In genomic region chr11:109895496-109895895, GRCm38 (mm10) we compare ENCODE assay signal across 23 mouse cellular contexts.
DNase-seq lines count a peak whose midpoint lies in the region; ATAC-seq and TF ChIP-seq lines count a peak whose summit lies in the region.
"Had no signal": no experiment of that assay in that cellular context is flagged by ENCODE, and none has a peak within 500 bp of the region (broad histone marks: within the 10 kb centered on the region; RNA-seq: fewer than 3 reads in every experiment).

No protein-coding gene starts in this region.

- no peaks in the 10 kb centered on the region for H3K9me3 ChIP-seq in limb, embryonic 12.5 days
- no peaks in the 10 kb centered on the region for H3K9me3 ChIP-seq in limb, embryonic 10.5 days (replicated peaks)
- H3K9me3 ChIP-seq: hindbrain, embryonic 13.5 days; kidney, embryonic 15.5 days; midbrain, embryonic 10.5 days; neural tube, embryonic 13.5 days had no signal

- no peak for TF ChIP-seq CTCF in gastrocnemius, adult 2 months (IDR thresholded peaks at IDR 0.05)

- intact Hi-C loops in gastrocnemius, adult 2 months (cut with DNase I), result no loop called here
- intact Hi-C loops in gastrocnemius, postnatal 14 days (cut with DNase I; ENCODE audit: low total_unique reads), result no loop called here

- no peak overlapping the region for H3K4me3 ChIP-seq in gastrocnemius, adult 2 months
- no peak overlapping the region for H3K4me3 ChIP-seq in limb, embryonic 12.5 days (replicated peaks)
- no peak overlapping the region for H3K4me3 ChIP-seq in limb, embryonic 10.5 days
- H3K4me3 ChIP-seq: hindbrain, embryonic 13.5 days; kidney, embryonic 15.5 days; midbrain, embryonic 10.5 days; myocyte; neural tube, embryonic 13.5 days had no signal

- H3K27me3 ChIP-seq in limb, embryonic 12.5 days, result no peaks in the 10 kb centered on the region
- no peaks in the 10 kb centered on the region for H3K27me3 ChIP-seq in limb, embryonic 10.5 days (ENCODE audit: low read depth, poor library complexity, severe bottlenecking)
- H3K27me3 ChIP-seq: hindbrain, embryonic 13.5 days; kidney, embryonic 15.5 days; neural tube, embryonic 13.5 days had no signal

- peak overlapping the region; percentile 74 for H3K27ac ChIP-seq in gastrocnemius, adult 2 months
- 0 out of 2 replicates have a peak overlapping the region, but pooled peaks have one; percentile 29 for H3K27ac ChIP-seq in limb, embryonic 12.5 days
- H3K27ac ChIP-seq in limb, embryonic 10.5 days, result no peak overlapping the region
- H3K27ac ChIP-seq: hindbrain, embryonic 13.5 days; kidney, embryonic 15.5 days; midbrain, embryonic 10.5 days; neural tube, embryonic 13.5 days had no signal

- no peak for ATAC-seq in limb, embryonic 12.5 days (ENCODE audit: insufficient number of reproducible peaks, insufficient read depth, low FRiP score, low TSS enrichment, low read depth)
- ATAC-seq: forebrain, embryonic 14.5 days; lung, postnatal 0 days; midbrain, embryonic 16.5 days had no signal

- peaks cover 17% of the 10 kb centered on the region for H3K4me1 ChIP-seq in limb, embryonic 12.5 days (replicated peaks)
- H3K4me1 ChIP-seq in limb, embryonic 10.5 days, result peaks cover 19% of the 10 kb centered on the region
- H3K4me1 ChIP-seq: hindbrain, embryonic 13.5 days; midbrain, embryonic 10.5 days; neural tube, embryonic 13.5 days had no signal

- WGBS in limb, embryonic 12.5 days, result 64% methylated on average over 4 of the region's 4 CpGs
- WGBS in limb, embryonic 10.5 days, result 75% methylated on average over 4 of the region's 4 CpGs

- H3K4me2 ChIP-seq in limb, embryonic 12.5 days, result no peak overlapping the region
- H3K4me2 ChIP-seq: hindbrain, embryonic 13.5 days; kidney, embryonic 15.5 days; neural tube, embryonic 13.5 days had no signal

- peak; percentile 73 for DNase-seq in gastrocnemius, adult 2 months
- DNase-seq in gastrocnemius, postnatal 10 days, result no peak
- DNase-seq in limb, embryonic 10.5 days (ENCODE audit: low spot score), result no peak
- peak; percentile 51 for DNase-seq in gastrocnemius, postnatal 14 days
- DNase-seq in cerebellum, adult 9-10 months, result no peak
- no peak for DNase-seq in embryo, embryonic 9.5 days (ENCODE audit: extremely low spot score)
- DNase-seq: adrenal gland, postnatal 36 days; cerebellum, adult 9-11 months; kidney, adult 11 months; kidney, postnatal 36 days; liver; retina, postnatal 1 day; thymus, adult 18-20 months; thymus, postnatal 4 days had no signal

- H3K36me3 ChIP-seq in limb, embryonic 12.5 days, result no peaks in the 10 kb centered on the region
- H3K36me3 ChIP-seq in limb, embryonic 10.5 days, result no peaks in the 10 kb centered on the region
- H3K36me3 ChIP-seq: hindbrain, embryonic 13.5 days; kidney, embryonic 15.5 days; midbrain, embryonic 10.5 days; neural tube, embryonic 13.5 days had no signal

- H3K9ac ChIP-seq in limb, embryonic 12.5 days (replicated peaks), result no peak overlapping the region
- H3K9ac ChIP-seq: hindbrain, embryonic 13.5 days; kidney, embryonic 15.5 days; neural tube, embryonic 13.5 days had no signal

Comparison
In these comparisons a context has a peak if more than half of its experiments do, and no peak if none do; other contexts are left out.
1. DNase-seq: peak in gastrocnemius, adult 2 months (single experiment) and gastrocnemius, postnatal 14 days (single experiment); none in gastrocnemius, postnatal 10 days (single experiment), limb, embryonic 10.5 days (single experiment), cerebellum, adult 9-10 months (single experiment) and embryo, embryonic 9.5 days (single experiment).